Mouse (Mus musculus) adrenal gland, postnatal 14 days (tissue): ENCODE data around the gene Gm20388. TPM values are rescaled to one million over a fixed set of nuclear protein-coding genes. Genes with fewer than 3 reads are reported as not detected.

Experiments
- DNase-seq: peaks from one replicate; pipeline ENCODE4 v3.0.0; 2021; ENCODE audit warnings: mixed read lengths
- total RNA-seq: library from RNA; stranded (reverse); gene quantifications from 2 replicates; pipeline ENCODE4 v1.2.3, GENCODE M21; 2021

Gm20388 gene
- total RNA-seq, 1 experiment from 2014 or later, result 17.6 TPM

DNA sequence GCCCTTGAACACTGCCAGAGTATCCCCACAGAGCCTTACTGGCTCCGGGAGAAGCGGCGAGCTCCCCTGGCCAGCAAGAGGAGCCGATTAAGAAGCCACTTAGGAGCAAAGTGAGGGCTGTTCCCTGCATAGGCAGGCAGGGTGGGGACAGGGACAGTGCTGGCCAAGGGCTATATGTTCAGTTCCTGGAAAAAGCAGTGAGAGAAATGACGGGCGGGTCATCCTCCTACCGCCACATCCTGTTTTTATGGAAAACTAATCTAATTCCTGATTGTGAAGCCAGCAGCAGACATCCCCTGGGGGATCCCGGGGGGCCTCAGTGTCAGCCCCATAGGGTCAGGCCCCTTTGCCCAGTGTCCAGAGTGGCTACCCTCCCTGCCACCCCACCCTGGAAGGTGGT lies 2620.7 kb downstream of the Gm20388 start:
- no peak for DNase-seq

DNA sequence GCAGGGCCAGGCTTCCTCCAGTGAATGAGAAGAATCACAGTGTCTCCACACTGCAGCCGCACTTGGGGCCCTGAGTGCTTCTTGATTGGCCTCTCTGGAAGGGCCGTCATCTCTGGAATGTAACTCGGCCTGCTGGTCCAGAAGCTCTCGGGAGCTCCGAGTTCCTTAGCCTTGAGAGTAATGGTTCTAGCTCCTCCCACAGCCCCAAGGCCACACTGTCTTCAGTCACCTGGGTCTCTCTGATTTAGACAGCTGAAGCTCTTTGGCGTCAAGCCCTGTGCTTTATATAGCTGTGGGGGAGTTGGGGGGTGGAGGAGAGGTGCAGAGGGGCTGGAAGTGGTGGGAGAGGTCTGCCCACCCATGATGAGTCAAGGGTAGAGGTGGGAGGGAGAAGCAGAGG lies 2626.4 kb downstream of the Gm20388 start:
- peak; percentile 45 for DNase-seq

DNA sequence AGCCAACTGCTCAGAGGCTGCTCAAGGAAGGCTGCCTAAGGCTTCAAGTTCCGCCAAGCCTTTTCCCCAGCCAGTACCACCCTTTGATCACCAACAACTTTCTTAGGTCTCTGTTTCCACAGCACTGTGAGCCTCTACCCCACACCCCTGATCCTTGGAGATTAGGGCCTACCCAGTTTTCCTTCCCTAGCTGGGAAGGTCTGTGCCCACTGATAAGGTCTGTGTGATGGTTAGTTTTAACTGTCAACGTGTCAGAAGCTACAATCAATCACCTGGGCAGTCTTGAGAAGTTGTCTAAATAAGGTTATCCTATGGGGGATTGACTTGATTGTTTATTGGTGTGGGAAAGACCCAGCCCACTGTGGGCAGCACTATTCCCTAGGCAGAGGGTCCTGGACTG lies 2627.2 kb downstream of the Gm20388 start:
- no peak for DNase-seq

DNA sequence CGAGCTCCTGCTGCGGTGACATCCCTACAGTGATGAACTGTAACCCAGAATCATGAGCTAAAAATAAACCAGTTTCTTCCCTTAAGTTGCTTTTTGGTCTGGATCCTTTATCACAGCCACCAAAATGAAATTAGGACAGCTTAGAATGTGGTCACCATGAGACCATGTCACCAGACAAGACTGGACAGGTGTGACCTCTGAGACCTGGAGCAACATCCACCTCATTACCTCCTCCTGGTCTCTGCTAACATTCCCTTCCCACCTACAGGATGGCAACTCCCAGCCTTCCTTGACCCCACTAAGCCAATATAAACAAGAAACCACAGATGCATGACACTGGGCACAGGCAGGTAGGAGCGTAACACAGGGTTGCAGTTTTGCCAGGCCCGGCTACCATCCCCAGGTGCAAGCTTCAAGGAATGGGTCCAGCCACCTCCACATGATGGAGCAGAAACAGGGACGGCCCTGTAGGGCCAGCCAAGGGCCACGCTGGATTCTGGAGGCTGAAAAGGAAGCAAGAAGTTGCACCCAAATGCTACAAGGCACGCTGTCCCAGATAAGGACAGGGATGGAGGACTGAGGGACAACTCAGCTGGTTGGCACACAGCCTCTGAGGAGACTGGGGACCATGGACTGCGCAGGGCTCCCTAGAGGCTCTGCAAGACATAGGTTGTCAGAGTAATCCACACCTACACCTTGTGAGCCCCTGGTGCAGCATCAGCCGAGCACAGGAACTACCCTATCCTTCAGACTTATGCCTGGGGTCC lies 2627.9 kb downstream of the Gm20388 start:
- no peak for DNase-seq

DNA sequence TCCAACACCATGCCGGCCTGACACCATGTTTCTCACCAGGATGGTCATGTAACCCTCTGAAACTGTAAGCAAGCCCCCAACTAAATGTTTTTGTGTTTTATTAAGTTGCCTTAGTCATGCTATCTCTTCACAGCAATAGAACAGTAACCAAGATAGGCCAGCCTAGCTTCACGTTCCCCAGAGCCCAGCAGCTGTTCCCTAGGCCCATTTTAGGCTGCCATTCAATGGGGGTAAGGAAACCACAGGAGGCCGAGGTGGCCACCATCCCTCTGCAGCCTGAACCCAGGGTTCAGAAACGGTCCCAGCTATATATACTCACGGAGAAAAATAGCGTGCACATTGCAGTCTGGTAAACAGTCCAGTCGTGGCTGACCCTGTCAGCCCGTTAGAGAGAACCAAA lies 2633.5 kb downstream of the Gm20388 start:
- no peak for DNase-seq

DNA sequence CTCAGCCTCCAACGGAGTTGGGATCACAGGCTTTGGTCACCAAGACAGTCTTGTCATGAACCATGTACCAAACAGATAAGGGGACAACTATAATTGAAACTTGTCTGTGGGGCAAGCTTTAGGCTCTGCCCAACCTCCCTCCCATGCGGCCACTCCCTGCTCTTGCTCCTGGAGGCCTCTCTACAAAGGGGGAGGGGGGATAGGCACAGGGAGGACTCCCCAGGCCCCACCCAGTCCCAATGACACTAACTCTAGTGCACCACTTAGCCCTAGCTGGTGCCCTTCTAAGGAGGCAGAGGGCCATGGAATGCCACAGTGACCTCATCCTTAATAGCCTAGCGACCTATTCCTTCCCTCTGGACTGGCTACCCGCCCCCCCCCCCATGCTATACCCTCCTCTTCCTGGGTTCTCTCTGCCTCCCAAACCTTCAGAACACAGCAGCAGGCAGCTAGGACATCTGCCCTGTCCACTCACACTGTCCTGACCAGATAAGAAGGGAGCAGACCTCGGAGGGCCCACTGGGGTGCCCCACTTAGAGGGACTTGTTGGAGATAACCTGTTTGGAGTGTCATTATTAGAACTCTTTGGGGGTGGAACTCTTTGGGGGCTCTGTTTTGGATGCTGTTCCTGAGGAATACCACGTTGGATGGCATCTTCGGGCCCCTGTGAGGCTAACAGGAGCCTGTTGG lies 2635.6 kb downstream of the Gm20388 start:
- no peak for DNase-seq

DNA sequence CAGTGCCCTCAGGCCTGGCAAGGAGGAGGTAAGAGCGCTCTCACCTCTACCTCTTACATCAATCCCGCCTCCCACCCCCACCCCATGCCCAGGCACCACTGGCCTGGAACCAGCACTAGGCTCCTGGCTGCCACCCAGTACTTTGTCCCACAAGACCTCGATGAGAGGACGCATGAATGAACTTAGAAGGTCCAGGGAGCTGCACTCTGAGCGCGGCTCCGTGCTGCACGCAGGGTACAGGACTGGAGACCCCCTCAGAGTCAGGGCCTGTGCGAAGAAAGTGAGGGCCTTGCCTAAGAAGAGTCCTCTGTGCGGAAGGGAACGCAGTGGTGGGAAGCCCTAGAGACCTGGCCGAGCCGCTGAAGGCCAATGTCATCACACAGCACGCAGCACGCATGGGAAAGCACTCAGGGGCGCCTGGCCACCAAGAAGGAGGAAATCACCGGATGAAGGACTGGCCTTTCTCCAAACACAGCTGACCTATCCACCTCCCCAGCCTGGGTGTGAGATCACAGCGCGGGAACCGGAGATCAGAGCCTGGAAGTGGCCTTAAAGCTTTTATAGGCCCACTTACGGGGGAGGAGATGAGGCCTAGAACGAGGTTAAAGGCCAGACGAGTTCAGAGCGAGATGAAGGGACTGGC lies 2636.3 kb downstream of the Gm20388 start:
- DNase-seq, result peak; percentile 75

DNA sequence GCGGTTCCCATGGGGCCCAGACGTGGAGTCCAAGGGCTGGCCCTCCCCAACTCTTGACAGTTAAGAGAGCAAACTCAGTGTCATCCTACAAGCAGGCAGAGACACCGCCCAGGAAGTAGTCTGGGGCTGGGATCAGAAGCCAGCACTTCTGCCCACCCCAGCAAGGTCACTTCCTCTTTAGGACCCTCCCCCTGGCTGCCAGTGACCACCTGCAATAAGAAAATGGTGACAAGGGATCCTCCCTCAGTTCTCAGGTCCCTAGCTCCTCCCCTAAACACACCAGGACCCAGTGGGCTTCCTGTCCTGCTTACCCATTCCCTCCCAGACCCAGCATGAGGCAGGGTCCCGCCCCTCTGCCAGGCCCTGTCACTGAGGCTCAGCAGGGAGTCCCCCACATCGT lies 2637.2 kb downstream of the Gm20388 start:
- DNase-seq, result peak; percentile 47

DNA sequence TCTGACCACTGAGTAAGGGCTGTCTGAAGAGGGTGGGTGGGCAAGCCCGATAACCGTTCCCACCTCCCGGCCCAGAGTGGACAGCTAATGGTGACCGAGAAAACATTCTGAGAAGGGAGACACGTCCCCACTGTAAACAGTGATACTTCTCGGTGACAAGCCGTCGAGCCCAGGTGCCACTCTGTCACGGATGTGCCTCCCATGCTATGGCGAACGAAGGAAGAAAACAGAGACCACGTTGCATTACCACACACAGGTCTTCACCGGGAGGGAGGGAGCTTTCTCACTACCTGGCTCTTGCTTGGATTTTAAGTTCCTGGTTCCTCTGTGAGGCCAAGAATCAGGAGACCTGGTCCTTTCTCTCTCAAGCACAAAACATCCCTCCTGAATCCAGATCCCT lies 2637.7 kb downstream of the Gm20388 start:
- no peak for DNase-seq

DNA sequence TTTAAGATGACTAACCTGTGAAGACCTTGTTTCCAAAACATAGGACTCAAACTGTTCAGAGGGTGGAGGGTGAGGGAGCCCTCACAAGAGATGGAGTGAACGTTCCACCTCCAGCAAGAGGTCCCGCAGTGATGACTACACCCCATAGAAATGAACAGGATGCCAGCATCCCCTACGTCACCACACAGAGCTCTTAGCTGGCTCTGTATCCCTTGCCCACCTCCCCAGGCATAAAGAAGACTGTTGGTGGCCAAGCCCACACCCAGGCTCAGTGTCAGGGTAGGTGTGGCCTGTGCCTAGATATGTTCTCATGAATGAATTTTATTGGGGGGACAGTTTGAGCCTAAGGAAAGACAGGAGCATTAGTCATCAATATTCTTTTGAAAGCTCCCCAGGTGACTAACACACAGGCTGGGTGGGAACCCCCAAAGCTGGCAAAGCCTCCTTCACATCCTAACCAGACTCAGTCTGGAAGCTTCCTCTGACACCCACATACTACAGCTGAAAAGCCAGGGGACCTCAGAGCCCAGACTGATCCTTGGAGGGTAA lies 2638.3 kb downstream of the Gm20388 start:
- no peak for DNase-seq

DNA sequence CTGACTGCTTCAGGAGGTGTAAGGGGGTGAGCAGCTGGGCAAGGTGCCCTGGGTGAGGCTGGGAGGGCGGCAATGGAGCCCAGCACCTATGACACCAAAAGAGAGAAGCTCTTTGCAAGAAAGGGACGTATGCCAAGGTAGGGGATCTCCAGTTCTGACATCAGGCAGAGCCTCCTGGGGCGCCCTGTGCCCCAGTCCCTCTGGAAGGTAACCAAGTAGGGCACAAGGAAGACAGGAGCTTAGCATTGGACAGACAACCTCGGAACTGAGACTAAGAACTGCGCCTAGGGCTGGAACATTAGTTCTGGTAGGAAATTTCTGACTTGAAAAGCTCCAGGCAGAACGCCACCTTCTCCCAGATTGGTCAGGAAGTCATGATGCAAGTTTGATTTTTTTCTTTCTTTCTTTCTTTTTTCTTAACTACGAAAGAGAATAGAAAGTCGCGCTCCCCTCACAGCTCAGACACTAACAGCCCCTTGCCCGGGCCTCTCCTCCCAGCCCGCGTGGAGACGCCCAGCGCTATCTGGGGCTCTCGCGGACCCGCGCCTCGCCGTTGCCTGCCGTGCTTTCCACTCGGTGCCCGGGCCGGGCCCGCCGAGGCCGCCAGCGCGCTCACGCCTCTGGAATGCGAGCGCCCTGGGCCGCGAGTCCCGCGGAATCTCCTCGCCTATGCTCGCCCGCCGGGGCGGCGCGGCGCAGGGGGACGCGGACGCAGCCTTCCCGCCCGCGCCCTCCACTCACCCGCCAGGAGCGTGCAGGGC lies 2639.8 kb downstream of the Gm20388 start:
- peak; percentile 77 for DNase-seq

DNA sequence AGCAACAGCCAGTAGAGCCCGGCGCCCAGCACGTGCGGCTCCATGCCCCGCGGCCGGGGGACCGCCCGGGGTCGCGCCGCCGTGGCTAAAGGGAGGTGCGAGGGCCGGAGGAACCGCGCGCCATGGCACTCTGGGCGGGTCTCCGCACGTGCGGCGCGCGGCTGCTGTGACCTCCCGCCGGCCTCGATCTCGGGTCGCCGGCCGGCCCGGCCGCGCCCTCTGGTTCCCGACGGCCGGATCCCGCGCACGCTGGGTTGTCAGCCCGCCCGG lies 2640.3 kb downstream of the Gm20388 start:
- DNase-seq, result no peak

DNA sequence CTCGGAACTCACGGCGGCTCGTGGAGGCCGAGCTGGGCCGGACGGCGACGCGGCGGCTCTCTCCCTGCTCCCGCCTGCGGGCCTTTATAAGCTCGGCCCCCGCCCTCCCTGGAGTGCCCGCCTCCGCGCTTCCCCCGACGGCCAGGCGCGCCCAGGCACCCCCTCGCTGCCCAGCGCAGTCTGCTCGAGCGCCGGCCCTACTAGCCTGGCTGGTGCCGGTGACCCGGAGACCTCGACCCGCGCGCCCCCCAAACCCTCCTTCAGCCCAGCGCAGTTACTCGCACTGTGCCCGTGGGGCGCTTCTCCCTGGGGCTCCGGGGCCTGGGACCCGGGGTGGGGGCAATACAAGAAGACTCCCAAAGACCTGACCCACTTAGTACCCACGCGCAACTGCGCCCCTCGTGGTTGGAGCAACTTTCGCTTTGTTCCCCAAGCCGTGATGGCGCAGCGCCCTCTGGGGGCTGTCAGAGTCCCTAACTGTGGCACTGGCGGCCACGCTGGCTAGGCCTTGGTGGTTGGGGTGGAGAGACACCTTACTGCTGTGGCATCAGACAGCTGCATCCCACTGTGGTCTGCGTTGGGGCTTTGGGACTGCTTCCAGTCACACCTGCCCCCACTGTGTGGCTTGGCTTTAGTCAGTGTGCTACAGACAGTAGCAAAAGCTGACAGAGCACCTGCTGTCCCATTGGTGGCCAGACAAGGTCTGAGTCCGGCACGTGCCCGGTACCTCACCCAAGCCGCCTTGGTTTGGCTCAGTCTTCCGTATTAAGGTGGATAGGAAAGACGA lies 2640.8 kb downstream of the Gm20388 start, which contains the start of gene Piezo1:
Piezo1 (minus strand) TSS at position 65 of the 787 bp plus-strand sequence.
- DNase-seq, result peak; percentile 96

DNA sequence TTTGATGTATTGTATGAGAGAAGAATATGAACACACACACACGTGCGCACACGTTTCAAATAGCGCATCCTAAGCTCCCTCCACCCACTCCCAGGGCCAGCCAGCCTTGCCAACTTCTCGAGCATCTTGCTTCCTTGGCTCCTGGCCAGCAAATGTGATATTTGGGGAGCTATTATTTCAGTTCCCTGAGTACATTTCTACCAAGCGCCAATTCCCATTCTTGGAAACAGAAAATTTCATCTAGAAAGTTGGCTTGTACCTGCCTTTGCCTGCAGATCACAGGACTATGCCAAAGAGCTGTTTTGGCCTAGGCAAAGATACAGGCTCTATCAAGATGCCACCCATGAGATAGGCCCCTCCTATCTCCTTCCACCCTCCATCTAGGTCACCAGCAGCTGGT lies 2644.1 kb downstream of the Gm20388 start:
- DNase-seq, result no peak

DNA sequence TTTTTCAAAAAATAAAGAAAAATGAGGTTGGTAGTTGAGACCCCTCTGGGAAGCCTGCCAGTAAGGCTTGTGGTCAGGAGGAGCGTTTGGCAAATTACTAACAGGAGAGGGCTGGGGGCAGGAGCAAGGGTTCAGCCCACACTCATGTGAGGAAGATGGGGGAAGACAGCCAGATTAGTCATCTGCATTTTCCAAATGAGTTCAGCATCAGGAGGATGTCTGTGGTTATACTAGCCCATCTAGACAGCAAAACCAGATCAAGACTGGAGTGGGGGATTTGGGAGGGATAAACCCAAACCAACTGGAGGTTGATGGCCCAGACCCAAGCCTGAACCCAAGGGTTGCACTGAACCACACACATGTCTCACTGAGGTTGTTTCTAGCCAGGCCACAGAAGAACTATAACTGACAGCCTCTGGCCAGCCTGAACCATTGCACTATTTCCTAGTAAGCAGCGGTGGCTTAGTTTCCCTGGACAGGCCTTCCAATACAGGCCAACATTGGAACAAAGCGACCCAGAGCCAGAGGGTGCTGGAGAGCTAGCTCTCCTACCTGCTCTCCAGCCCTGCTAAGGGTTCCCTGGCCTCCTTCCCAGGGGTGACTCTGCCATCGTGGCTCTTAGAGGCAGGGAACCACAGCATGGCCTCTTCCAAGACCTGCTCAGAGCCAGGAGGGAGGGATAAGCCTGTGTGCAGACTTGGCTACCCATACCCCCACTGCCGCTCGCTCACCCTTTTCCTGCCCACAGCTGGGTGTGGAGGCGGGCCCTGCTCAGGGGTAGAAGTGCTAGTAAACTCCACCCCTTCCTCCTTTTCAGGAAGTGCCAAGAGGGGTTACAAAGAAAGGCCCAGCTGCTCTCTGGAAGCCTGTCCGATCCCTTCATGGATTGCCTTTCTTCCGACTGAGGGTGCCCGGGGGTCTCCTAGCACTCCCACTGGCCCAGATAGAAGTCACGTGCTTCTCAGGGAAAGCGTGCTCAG lies 2645.7 kb downstream of the Gm20388 start:
- DNase-seq, result peak; percentile 81

DNA sequence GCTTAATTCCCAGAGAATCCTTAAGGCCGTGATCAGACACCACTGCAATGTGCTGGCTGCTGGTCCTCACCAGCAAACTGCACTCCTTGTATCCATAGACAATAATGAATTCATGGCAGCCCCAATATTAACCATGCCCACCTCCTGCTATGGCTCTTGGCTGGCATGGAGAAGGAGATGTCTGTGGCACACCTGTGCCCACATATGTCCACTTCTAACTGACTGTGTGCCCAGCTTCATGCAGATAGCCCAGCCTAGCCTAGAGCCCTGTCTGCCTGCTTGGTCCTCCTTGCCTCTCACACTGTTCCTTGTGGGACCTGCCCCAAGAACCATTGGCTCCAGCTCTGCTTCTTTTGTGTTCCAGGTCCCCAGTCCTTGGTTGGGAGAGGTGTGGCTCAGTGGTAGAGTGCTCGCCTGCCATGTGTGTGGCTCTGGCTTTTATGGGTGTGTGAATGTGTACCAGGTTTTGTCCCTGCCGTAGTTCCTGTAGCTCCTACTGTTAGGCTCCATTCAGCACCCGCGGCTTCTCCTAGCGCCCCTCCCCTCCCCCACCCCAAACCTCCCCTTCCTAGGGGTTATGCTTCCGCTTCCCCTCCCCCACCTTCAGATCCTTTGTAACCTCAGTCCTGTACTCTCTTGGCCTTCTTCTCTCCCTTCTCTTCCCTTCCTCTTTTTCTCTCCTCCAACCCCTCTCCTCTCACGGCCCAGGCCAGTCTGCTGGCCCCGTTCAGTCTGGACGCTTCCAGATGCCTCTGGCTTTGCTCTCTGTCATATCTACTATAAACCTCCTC lies 2646.8 kb downstream of the Gm20388 start:
- no peak for DNase-seq

DNA sequence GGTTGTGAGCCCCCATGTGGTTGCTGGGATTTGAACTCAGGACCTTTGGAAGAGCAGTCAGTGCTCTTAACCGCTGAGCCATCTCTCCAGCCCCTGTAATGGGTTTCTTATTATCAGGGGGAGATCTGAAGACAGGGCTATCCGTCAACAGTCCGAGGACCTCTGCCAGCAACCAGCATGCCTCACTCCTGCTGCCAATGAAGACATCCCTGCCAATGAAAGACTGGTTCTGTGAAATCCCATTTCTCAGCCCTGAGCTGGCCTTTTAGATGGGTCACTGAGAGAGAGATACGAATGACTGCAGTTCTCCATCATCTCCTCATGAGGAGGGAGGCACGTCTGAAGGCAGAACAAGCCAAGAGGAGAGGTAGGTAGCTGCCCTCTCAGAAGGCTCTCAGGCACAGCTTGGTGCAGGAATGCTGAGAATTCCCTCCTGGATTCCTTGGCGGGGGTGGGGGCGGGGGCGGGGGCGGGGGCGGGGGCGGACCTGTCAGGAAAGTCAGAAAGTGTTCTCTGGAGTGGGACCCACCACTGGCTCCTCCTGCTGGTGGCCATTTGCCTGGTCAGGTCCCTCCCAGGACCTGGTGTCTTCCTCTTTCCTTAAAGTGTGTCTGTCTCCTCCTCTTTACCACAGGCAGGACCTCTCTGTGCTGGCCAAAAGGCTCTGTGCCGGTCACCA lies 2648.2 kb downstream of the Gm20388 start:
- DNase-seq, result no peak

DNA sequence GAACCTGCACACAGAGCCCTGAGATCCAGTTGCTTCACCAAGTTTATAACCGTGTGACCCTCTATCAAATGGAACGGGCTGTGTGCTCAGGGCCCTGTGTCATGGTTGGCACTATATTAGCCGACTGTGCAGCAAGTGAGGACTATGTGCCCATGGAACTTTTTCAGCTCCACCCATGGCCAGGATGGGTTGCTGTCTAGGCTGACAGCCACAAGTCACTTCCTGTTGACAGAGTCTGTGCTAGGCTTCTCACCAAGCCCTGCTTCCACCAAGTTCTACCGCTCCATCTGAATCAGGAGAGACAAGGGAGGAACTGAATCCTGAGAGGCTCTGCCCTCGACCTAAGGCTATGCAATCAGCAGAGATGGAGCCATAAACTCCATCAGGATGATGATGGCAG lies 2650.6 kb downstream of the Gm20388 start:
- no peak for DNase-seq
